ENCODE assay signal across 8 mouse cellular contexts in genomic region chr1:132190621-132191092, GRCm38 (mm10). TPM values are rescaled to one million over a fixed set of nuclear protein-coding genes. Genes with fewer than 3 reads are reported as not detected.
DNase-seq lines count a peak whose midpoint lies in the region; ATAC-seq and TF ChIP-seq lines count a peak whose summit lies in the region.

No protein-coding gene starts in this region.

- WGBS in spleen, adult 2 months = under 1% methylated on average over 62 of the region's 62 CpGs
- under 1% methylated on average over 62 of the region's 62 CpGs for WGBS in intestine, embryonic 14.5 days
- under 1% methylated on average over 55 of the region's 62 CpGs for WGBS in neural tube, embryonic 11.5 days

- no peak for DNase-seq in gastrocnemius, adult 2 months
- no peak for DNase-seq in gastrocnemius, adult 18-20 months (ENCODE audit: low spot score)
- DNase-seq in spleen, adult 2 months (ENCODE audit: low read depth in 1 of 2, low spot score in 2 of 2) = no peak
- DNase-seq in spleen, postnatal 10 days (ENCODE audit: low spot score in 2 of 2) = no peak
- DNase-seq in intestine, embryonic 14.5 days (ENCODE audit: low spot score) = peak; percentile 72
- peak; percentile 67 for DNase-seq in neural tube, embryonic 11.5 days (ENCODE audit: low spot score)
- no peak for DNase-seq in left cerebral cortex, adult 18-20 months (ENCODE audit: low spot score in 2 of 2)

- H3K27ac ChIP-seq in gastrocnemius, adult 2 months = no peak overlapping the region
- H3K27ac ChIP-seq in spleen, adult 2 months (ENCODE audit: insufficient read depth, low read length) = no peak overlapping the region
- H3K27ac ChIP-seq in intestine, embryonic 14.5 days (ENCODE audit: low read depth) = no peak overlapping the region
- H3K27ac ChIP-seq in neural tube, embryonic 11.5 days (ENCODE audit: low read depth, low read length) = peak overlapping the region; percentile 97

- H3K9me3 ChIP-seq in intestine, embryonic 14.5 days (ENCODE audit: control insufficient read depth, low read length) = no peaks in the 10 kb centered on the region
- H3K9me3 ChIP-seq in neural tube, embryonic 11.5 days (ENCODE audit: control insufficient read depth, low read length) = no peaks in the 10 kb centered on the region

- peak overlapping the region; percentile 39 for H3K9ac ChIP-seq in intestine, embryonic 14.5 days (ENCODE audit: low read length)
- peak overlapping the region; percentile 97 for H3K9ac ChIP-seq in neural tube, embryonic 11.5 days (ENCODE audit: low read length)

- TF ChIP-seq CTCF in gastrocnemius, adult 2 months (IDR thresholded peaks at IDR 0.05) = no peak
- no peak for TF ChIP-seq CTCF in spleen, adult 2 months (IDR thresholded peaks at IDR 0.05; ENCODE audit: extremely low read depth, insufficient read depth, insufficient read length, insufficient replicate concordance)

- TF ChIP-seq POLR2A in spleen, adult 2 months (IDR thresholded peaks at IDR 0.05; ENCODE audit: low read depth, low read length) = no peak

- H3K4me3 ChIP-seq in gastrocnemius, adult 2 months = peak overlapping the region; percentile 66
- H3K4me3 ChIP-seq in spleen, adult 2 months (ENCODE audit: extremely low read depth, insufficient read depth, insufficient read length) = peak overlapping the region; percentile 45; the same call in 1 of the 2 replicates
- H3K4me3 ChIP-seq in intestine, embryonic 14.5 days (ENCODE audit: low read depth, low read length) = peak overlapping the region; percentile 56
- peak overlapping the region; percentile 53 for H3K4me3 ChIP-seq in neural tube, embryonic 11.5 days (ENCODE audit: low read depth, low read length)

- peak; percentile 25; the same call in 1 of the 2 replicates for ATAC-seq in intestine, embryonic 14.5 days (replicated peaks; ENCODE audit: low FRiP score, low TSS enrichment, low read depth)
- peak; percentile 35 for ATAC-seq in neural tube, embryonic 11.5 days (ENCODE audit: insufficient read depth, low FRiP score, low TSS enrichment)
- ATAC-seq in CD4-positive, CD25-positive, alpha-beta regulatory T cell, adult 4 months = no peak

- intact Hi-C loops in gastrocnemius, adult 2 months (cut with DNase I) = no loop called here

- peak overlapping the region; percentile 96 for H3K4me2 ChIP-seq in intestine, embryonic 14.5 days (ENCODE audit: low read length)
- peak overlapping the region; percentile 64 for H3K4me2 ChIP-seq in neural tube, embryonic 11.5 days (ENCODE audit: low read depth)

- H3K27me3 ChIP-seq in spleen, adult 2 months (ENCODE audit: control insufficient read depth, insufficient read depth, low read length) = peaks cover 26% of the 10 kb centered on the region
- peaks cover 69% of the 10 kb centered on the region for H3K27me3 ChIP-seq in intestine, embryonic 14.5 days (replicated peaks; ENCODE audit: control insufficient read depth, insufficient read depth, low read length)
- H3K27me3 ChIP-seq in neural tube, embryonic 11.5 days (ENCODE audit: control insufficient read depth, insufficient read depth, low read length) = peaks cover 12% of the 10 kb centered on the region; the same call in 1 of the 2 replicates

- H3K36me3 ChIP-seq in spleen, adult 2 months (ENCODE audit: control insufficient read depth, insufficient read depth, low read length) = no peaks in the 10 kb centered on the region
- no peaks in the 10 kb centered on the region for H3K36me3 ChIP-seq in intestine, embryonic 14.5 days (ENCODE audit: control insufficient read depth, insufficient read depth, low read length)
- no peaks in the 10 kb centered on the region for H3K36me3 ChIP-seq in neural tube, embryonic 11.5 days (ENCODE audit: control insufficient read depth, insufficient read depth, low read length)

- peaks cover 8% of the 10 kb centered on the region for H3K4me1 ChIP-seq in spleen, adult 2 months (ENCODE audit: control insufficient read depth, insufficient read depth, insufficient read length)
- peaks cover 7% of the 10 kb centered on the region; the same call in 1 of the 2 replicates for H3K4me1 ChIP-seq in intestine, embryonic 14.5 days (replicated peaks; ENCODE audit: control insufficient read depth, insufficient read depth, low read length)
- H3K4me1 ChIP-seq in neural tube, embryonic 11.5 days (ENCODE audit: control insufficient read depth, insufficient read depth, low read length) = peaks cover 21% of the 10 kb centered on the region

RNA-seq across cellular contexts. Expression of gene Lemd1, which starts 0.6 kb away (rescaled TPM):
- total RNA-seq in gastrocnemius, adult 2 months (2021) = not detected
- not detected for total RNA-seq in gastrocnemius, adult 18-20 months (2021)
- not detected in 2 replicates for polyA plus RNA-seq in spleen, adult 2 months (2012; rRNA removed)
- 0.27 and 0.52 TPM in 2 replicates for polyA plus RNA-seq in intestine, embryonic 14.5 days (2014; fragmentation: Nextera tagmentation; extraction: Ambion mirVana)
- 5.6 and 6.8 TPM in 2 replicates for polyA plus RNA-seq in neural tube, embryonic 11.5 days (2014; fragmentation: Nextera tagmentation; extraction: Ambion mirVana)
- 1 to 10 TPM; 4.8 to 7.6 TPM for total RNA-seq in left cerebral cortex, adult 18-20 months (2021)
- not detected for polyA plus RNA-seq in CD4-positive, CD25-positive, alpha-beta regulatory T cell, adult 4 months (2017; shearing (Covaris generic))

RNA-seq across cellular contexts. Expression of gene AC124108.1, which starts 0.6 kb away (rescaled TPM):
- not detected for total RNA-seq in gastrocnemius, adult 2 months (2021)
- not detected for total RNA-seq in gastrocnemius, adult 18-20 months (2021)
- not detected in 2 replicates for polyA plus RNA-seq in spleen, adult 2 months (2012; rRNA removed)
- 0.09 TPM in 1 of 2 replicates, not detected in the other for polyA plus RNA-seq in intestine, embryonic 14.5 days (2014; fragmentation: Nextera tagmentation; extraction: Ambion mirVana)
- 2.2 and 2.6 TPM in 2 replicates for polyA plus RNA-seq in neural tube, embryonic 11.5 days (2014; fragmentation: Nextera tagmentation; extraction: Ambion mirVana)
- 1 to 10 TPM; 3.4 to 5.2 TPM for total RNA-seq in left cerebral cortex, adult 18-20 months (2021)
- polyA plus RNA-seq in CD4-positive, CD25-positive, alpha-beta regulatory T cell, adult 4 months (2017; shearing (Covaris generic)) = not detected

RNA-seq across cellular contexts. Expression of gene Gm10188, which starts 38.9 kb away (rescaled TPM):
- not detected for total RNA-seq in gastrocnemius, adult 2 months (2021)
- not detected for total RNA-seq in gastrocnemius, adult 18-20 months (2021)
- not detected in 2 replicates for polyA plus RNA-seq in spleen, adult 2 months (2012; rRNA removed)
- polyA plus RNA-seq in intestine, embryonic 14.5 days (2014; fragmentation: Nextera tagmentation; extraction: Ambion mirVana) = not detected in 2 replicates
- not detected in 2 replicates for polyA plus RNA-seq in neural tube, embryonic 11.5 days (2014; fragmentation: Nextera tagmentation; extraction: Ambion mirVana)
- not detected for total RNA-seq in left cerebral cortex, adult 18-20 months (2021)
- polyA plus RNA-seq in CD4-positive, CD25-positive, alpha-beta regulatory T cell, adult 4 months (2017; shearing (Covaris generic)) = not detected

RNA-seq across cellular contexts. Expression of gene Cdk18, which starts 51.2 kb away (rescaled TPM):
- 1 to 10 TPM; 3.0 to 4.1 TPM for total RNA-seq in gastrocnemius, adult 2 months (2021)
- total RNA-seq in gastrocnemius, adult 18-20 months (2021) = 1 to 10 TPM; 5.0 to 6.1 TPM
- 2.3 and 2.5 TPM in 2 replicates for polyA plus RNA-seq in spleen, adult 2 months (2012; rRNA removed)
- polyA plus RNA-seq in intestine, embryonic 14.5 days (2014; fragmentation: Nextera tagmentation; extraction: Ambion mirVana) = 7.6 and 7.7 TPM in 2 replicates
- polyA plus RNA-seq in neural tube, embryonic 11.5 days (2014; fragmentation: Nextera tagmentation; extraction: Ambion mirVana) = 1.9 TPM in 2 replicates
- total RNA-seq in left cerebral cortex, adult 18-20 months (2021) = 10 to 100 TPM; 30.5 to 36.1 TPM
- polyA plus RNA-seq in CD4-positive, CD25-positive, alpha-beta regulatory T cell, adult 4 months (2017; shearing (Covaris generic)) = not detected

Comparison
In these comparisons a context has a peak if more than half of its experiments do, and no peak if none do; other contexts are left out.
1. DNase-seq: peak in intestine, embryonic 14.5 days (single experiment) and neural tube, embryonic 11.5 days (single experiment); none in gastrocnemius, adult 2 months (single experiment), gastrocnemius, adult 18-20 months (single experiment), spleen, adult 2 months (0 of 2), spleen, postnatal 10 days (0 of 2) and left cerebral cortex, adult 18-20 months (0 of 2).
2. Peak in every context shown above with its lines, with median percentiles within 50 percentile points of each other: H3K4me3 ChIP-seq.